Comparison of ENCODE assay signal across 10 mouse cellular contexts in the genomic region with DNA sequence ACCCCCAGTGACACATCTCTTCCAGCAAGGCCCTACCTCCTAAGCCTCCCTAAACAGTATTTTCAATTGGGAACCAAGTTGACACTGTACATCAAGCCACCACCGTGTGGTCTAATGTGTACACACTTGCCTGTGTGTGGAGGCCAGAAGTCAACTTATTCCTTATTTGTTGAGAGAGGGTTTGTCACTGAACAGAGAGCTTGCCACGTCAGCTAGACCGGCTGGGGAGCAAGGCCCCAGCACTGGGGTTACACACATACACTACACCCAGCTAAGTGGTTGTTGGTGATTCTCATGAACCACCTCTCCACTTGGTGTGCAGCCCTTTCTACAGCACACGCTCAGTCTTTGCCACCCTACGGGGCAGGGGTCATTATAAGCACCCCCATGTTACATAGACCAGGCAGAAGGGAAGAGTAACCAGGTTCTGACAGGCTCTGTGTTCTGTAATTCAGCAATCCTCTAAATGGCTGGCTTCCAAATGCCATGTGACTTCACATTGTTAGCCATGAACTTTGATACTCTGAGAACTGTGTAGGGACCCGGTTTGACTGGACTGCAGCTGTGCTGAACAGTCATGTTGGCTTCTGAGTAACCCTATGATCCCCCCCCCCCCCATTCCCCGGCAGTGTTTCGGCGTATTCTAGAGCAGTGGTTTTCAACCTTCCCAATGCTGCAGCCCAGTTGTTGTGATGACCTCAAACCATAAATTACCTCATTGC. TPM values are rescaled to one million over a fixed set of nuclear protein-coding genes. Genes with fewer than 3 reads are reported as not detected.
DNase-seq lines count a peak whose midpoint lies in the region; ATAC-seq and TF ChIP-seq lines count a peak whose summit lies in the region.
"Had no signal": no experiment of that assay in that cellular context is flagged by ENCODE, and none has a peak within 500 bp of the region (broad histone marks: within the 10 kb centered on the region; RNA-seq: fewer than 3 reads in every experiment).

No protein-coding gene starts in this region.

- DNase-seq in limb, embryonic 11.5 days (ENCODE audit: low spot score): no peak
- no peak for DNase-seq in limb, embryonic 10.5 days (ENCODE audit: low spot score)
- DNase-seq in intestine, embryonic 14.5 days (ENCODE audit: low spot score): no peak
- DNase-seq in lung, postnatal 36 days: peak; percentile 46
- no peak for DNase-seq in midbrain, postnatal 0 days (ENCODE audit: low spot score)
- DNase-seq in B cell, adult 2 months: no peak
- DNase-seq: right cerebral cortex, postnatal 4 days had no signal

- H3K4me2 ChIP-seq in limb, embryonic 11.5 days (ENCODE audit: low read depth, severe bottlenecking): no peak overlapping the region
- no peak overlapping the region for H3K4me2 ChIP-seq in intestine, embryonic 14.5 days (ENCODE audit: low read length)
- H3K4me2 ChIP-seq in kidney, embryonic 16.5 days (replicated peaks; ENCODE audit: low read depth, low read length): no peak overlapping the region
- H3K4me2 ChIP-seq in midbrain, postnatal 0 days (ENCODE audit: low read depth, low read length, poor library complexity, severe bottlenecking): no peak overlapping the region

- H3K4me1 ChIP-seq in limb, embryonic 11.5 days (ENCODE audit: control insufficient read depth, insufficient read depth, low read length): no peaks in the 10 kb centered on the region
- peaks cover 8% of the 10 kb centered on the region; the same call in 1 of the 2 replicates for H3K4me1 ChIP-seq in limb, embryonic 10.5 days
- H3K4me1 ChIP-seq in intestine, embryonic 14.5 days (replicated peaks; ENCODE audit: control insufficient read depth, insufficient read depth, low read length): no peaks in the 10 kb centered on the region
- peaks cover 4% of the 10 kb centered on the region; the same call in 1 of the 2 replicates for H3K4me1 ChIP-seq in kidney, embryonic 16.5 days (ENCODE audit: insufficient read depth, low read length)
- H3K4me1 ChIP-seq in midbrain, postnatal 0 days (ENCODE audit: insufficient read depth, low read length): no peaks in the 10 kb centered on the region

- H3K27me3 ChIP-seq in limb, embryonic 11.5 days (ENCODE audit: control insufficient read depth, insufficient read depth, low read length): no peaks in the 10 kb centered on the region
- H3K27me3 ChIP-seq in limb, embryonic 10.5 days (ENCODE audit: low read depth, poor library complexity, severe bottlenecking): no peaks in the 10 kb centered on the region
- H3K27me3 ChIP-seq in intestine, embryonic 14.5 days (replicated peaks; ENCODE audit: control insufficient read depth, insufficient read depth, low read length): no peaks in the 10 kb centered on the region
- H3K27me3 ChIP-seq in kidney, embryonic 16.5 days (ENCODE audit: insufficient read depth, low read length): no peaks in the 10 kb centered on the region
- no peaks in the 10 kb centered on the region for H3K27me3 ChIP-seq in midbrain, postnatal 0 days (ENCODE audit: insufficient read depth, low read length)

- TF ChIP-seq CTCF in midbrain, postnatal 0 days (IDR thresholded peaks at IDR 0.05): no peak

- no peak overlapping the region for H3K27ac ChIP-seq in limb, embryonic 11.5 days (replicated peaks; ENCODE audit: low read depth, low read length)
- H3K27ac ChIP-seq in limb, embryonic 10.5 days: no peak overlapping the region
- no peak overlapping the region for H3K27ac ChIP-seq in intestine, embryonic 14.5 days (ENCODE audit: low read depth)
- peak overlapping the region; percentile 32; the same call in 1 of the 2 replicates for H3K27ac ChIP-seq in kidney, embryonic 16.5 days (ENCODE audit: low read length)
- H3K27ac ChIP-seq in midbrain, postnatal 0 days (ENCODE audit: low read depth, low read length): no peak overlapping the region
- H3K27ac ChIP-seq: macrophage had no signal

- no peak overlapping the region for H3K4me3 ChIP-seq in limb, embryonic 11.5 days (ENCODE audit: low read depth, low read length)
- no peak overlapping the region for H3K4me3 ChIP-seq in limb, embryonic 10.5 days
- no peak overlapping the region for H3K4me3 ChIP-seq in intestine, embryonic 14.5 days (ENCODE audit: low read depth, low read length)
- no peak overlapping the region for H3K4me3 ChIP-seq in kidney, embryonic 16.5 days (ENCODE audit: low read length)
- H3K4me3 ChIP-seq in midbrain, postnatal 0 days (ENCODE audit: low read depth, low read length): no peak overlapping the region

- H3K9me3 ChIP-seq in limb, embryonic 11.5 days (ENCODE audit: control insufficient read depth, low read length): no peaks in the 10 kb centered on the region
- H3K9me3 ChIP-seq in limb, embryonic 10.5 days (replicated peaks): no peaks in the 10 kb centered on the region
- H3K9me3 ChIP-seq in intestine, embryonic 14.5 days (ENCODE audit: control insufficient read depth, low read length): no peaks in the 10 kb centered on the region
- no peaks in the 10 kb centered on the region for H3K9me3 ChIP-seq in kidney, embryonic 16.5 days (ENCODE audit: low read length)
- no peaks in the 10 kb centered on the region for H3K9me3 ChIP-seq in midbrain, postnatal 0 days (ENCODE audit: low read length)
- H3K9me3 ChIP-seq: G1E had no signal

- H3K36me3 ChIP-seq in limb, embryonic 11.5 days (ENCODE audit: control insufficient read depth, insufficient read depth, low read length): no peaks in the 10 kb centered on the region
- H3K36me3 ChIP-seq in limb, embryonic 10.5 days: peaks cover 26% of the 10 kb centered on the region
- H3K36me3 ChIP-seq in intestine, embryonic 14.5 days (ENCODE audit: control insufficient read depth, insufficient read depth, low read length): no peaks in the 10 kb centered on the region
- H3K36me3 ChIP-seq in kidney, embryonic 16.5 days (ENCODE audit: insufficient read depth, low read length): no peaks in the 10 kb centered on the region; the same call in 1 of the 2 replicates
- no peaks in the 10 kb centered on the region for H3K36me3 ChIP-seq in midbrain, postnatal 0 days (ENCODE audit: insufficient read depth, low read length)

- peak; percentile 37; the same call in 1 of the 2 replicates for ATAC-seq in limb, embryonic 11.5 days (ENCODE audit: insufficient number of reproducible peaks, low FRiP score, low TSS enrichment, low read depth)
- ATAC-seq in intestine, embryonic 14.5 days (replicated peaks; ENCODE audit: low FRiP score, low TSS enrichment, low read depth): peak; percentile 47; the same call in 1 of the 2 replicates
- ATAC-seq in kidney, embryonic 16.5 days (ENCODE audit: low FRiP score, low TSS enrichment): peak; percentile 80
- ATAC-seq in midbrain, postnatal 0 days (ENCODE audit: low FRiP score): no peak

- H3K9ac ChIP-seq in limb, embryonic 11.5 days (ENCODE audit: low read length): no peak overlapping the region
- no peak overlapping the region for H3K9ac ChIP-seq in intestine, embryonic 14.5 days (ENCODE audit: low read length)
- H3K9ac ChIP-seq in kidney, embryonic 16.5 days (replicated peaks; ENCODE audit: low read length): no peak overlapping the region
- H3K9ac ChIP-seq in midbrain, postnatal 0 days (replicated peaks; ENCODE audit: low read length, poor library complexity, severe bottlenecking): no peak overlapping the region

- 86% methylated on average over 9 of the region's 9 CpGs for WGBS in limb, embryonic 11.5 days
- 89% methylated on average over 9 of the region's 9 CpGs for WGBS in limb, embryonic 10.5 days
- 65% methylated on average over 9 of the region's 9 CpGs for WGBS in intestine, embryonic 14.5 days
- whole genome bisulfite sequencing in kidney, embryonic 16.5 days: 61% methylated on average over 9 of the region's 9 CpGs
- WGBS in midbrain, postnatal 0 days: 87% methylated on average over 9 of the region's 9 CpGs

RNA-seq across cellular contexts. Expression of a gene that starts 15.0 kb away (rescaled TPM):
- 21.1 and 24.2 TPM in 2 replicates for polyA plus RNA-seq in limb, embryonic 11.5 days (2014; fragmentation: Nextera tagmentation; extraction: Ambion mirVana)
- polyA plus RNA-seq in limb, embryonic 10.5 days (2016; fragmentation: Nextera tagmentation; extraction: Ambion mirVana): 20.7 and 20.9 TPM in 2 replicates
- polyA plus RNA-seq in intestine, embryonic 14.5 days (2014; fragmentation: Nextera tagmentation; extraction: Ambion mirVana): 26.4 and 27.9 TPM in 2 replicates
- 32.9 and 33.1 TPM in 2 replicates for polyA plus RNA-seq in kidney, embryonic 16.5 days (2015; fragmentation: Nextera tagmentation; extraction: Ambion mirVana)
- 20.9 and 22.7 TPM in 2 replicates for total RNA-seq in midbrain, postnatal 0 days (2014; rRNA removed)
- 12.6 and 13.8 TPM in 2 replicates for polyA plus RNA-seq in midbrain, postnatal 0 days (2015; fragmentation: Nextera tagmentation; extraction: Ambion mirVana)

RNA-seq across cellular contexts. Expression of a gene that starts 36.4 kb away (rescaled TPM):
- 85.5 and 91.0 TPM in 2 replicates for polyA plus RNA-seq in limb, embryonic 11.5 days (2014; fragmentation: Nextera tagmentation; extraction: Ambion mirVana)
- 106 and 112 TPM in 2 replicates for polyA plus RNA-seq in limb, embryonic 10.5 days (2016; fragmentation: Nextera tagmentation; extraction: Ambion mirVana)
- 124 and 127 TPM in 2 replicates for polyA plus RNA-seq in intestine, embryonic 14.5 days (2014; fragmentation: Nextera tagmentation; extraction: Ambion mirVana)
- polyA plus RNA-seq in kidney, embryonic 16.5 days (2015; fragmentation: Nextera tagmentation; extraction: Ambion mirVana): 167 and 174 TPM in 2 replicates
- total RNA-seq in midbrain, postnatal 0 days (2014; rRNA removed): 38.1 and 41.9 TPM in 2 replicates
- polyA plus RNA-seq in midbrain, postnatal 0 days (2015; fragmentation: Nextera tagmentation; extraction: Ambion mirVana): 63.2 and 65.1 TPM in 2 replicates
